Mouse (Mus musculus) embryonic facial prominence, embryonic 11.5 days (tissue): ENCODE results near the gene Tbc1d9b. TPM values are rescaled to one million over a fixed set of nuclear protein-coding genes. Genes with fewer than 3 reads are reported as not detected.

Experiments
- ATAC-seq: fragments of 200-750 bp; cut with Nextera tagmentation; replicated peaks from 2 replicates; pipeline ENCODE4 v1.8.0; 2017; ENCODE audit warnings: low read depth; ENCODE audit not compliant: insufficient number of reproducible peaks, low FRiP score, low TSS enrichment
- DNase-seq: peaks from one replicate; pipeline ENCODE4 v3.0.0-alpha.2; 2015; ENCODE audit warnings: low spot score
- H3K27ac ChIP-seq: fragments of 300-500 bp; sonication (generic); replicated peaks from 2 replicates; pipeline ENCODE4 v1.5.1; 2014; ENCODE audit warnings: mild to moderate bottlenecking, low read depth, low read length, control low read depth
- H3K27me3 ChIP-seq: fragments of 300-500 bp; sonication (generic); 2 replicates; pipeline ENCODE4 v1.6.1; 2014; ENCODE audit warnings: mild to moderate bottlenecking, low read length, moderate library complexity, mixed read lengths; ENCODE audit not compliant: control insufficient read depth, insufficient read depth
- H3K36me3 ChIP-seq: fragments of 300-500 bp; sonication (generic); replicated peaks from 2 replicates; pipeline ENCODE4 v1.6.1; 2014; ENCODE audit warnings: low read depth, mild to moderate bottlenecking, low read length, moderate library complexity, mixed read lengths; ENCODE audit not compliant: control insufficient read depth, insufficient read depth
- H3K4me1 ChIP-seq: fragments of 300-500 bp; sonication (generic); 2 replicates; pipeline ENCODE4 v1.6.1; 2014; ENCODE audit warnings: low read length, mixed read lengths; ENCODE audit not compliant: control insufficient read depth, insufficient read depth
- H3K4me2 ChIP-seq: fragments of 300-500 bp; sonication (generic); 2 replicates; pipeline ENCODE4 v1.6.1; 2014; ENCODE audit warnings: low read depth, mild to moderate bottlenecking, control low read depth, low read length, moderate library complexity
- H3K4me3 ChIP-seq: fragments of 300-500 bp; sonication (generic); 2 replicates; pipeline ENCODE4 v1.5.1; 2014; ENCODE audit warnings: low read depth, low read length, control low read depth
- H3K9ac ChIP-seq: fragments of 300-500 bp; sonication (generic); replicated peaks from 2 replicates; pipeline ENCODE4 v1.6.1; 2014; ENCODE audit warnings: mild to moderate bottlenecking, control low read depth, low read length
- H3K9me3 ChIP-seq: fragments of 300-500 bp; sonication (generic); replicated peaks from 2 replicates; pipeline ENCODE4 v1.6.1; 2016; ENCODE audit warnings: mild to moderate bottlenecking, low read length, inconsistent platforms, mixed read lengths; ENCODE audit not compliant: control insufficient read depth
- WGBS: fragments of 180-500 bp; shearing (Covaris S2); extraction: QIAGEN DNeasy Blood & Tissue Kit; methylation state at CpG from one replicate; pipeline ENCODE4 v1.1.7; 2014; 5-methylcytosine and 5-hydroxymethylcytosine counted together
- polyA plus RNA-seq: library from polyadenylated mRNA; unstranded; fragments of >200 nt; fragmentation: Nextera tagmentation; extraction: Ambion mirVana; gene quantifications from 2 replicates; pipeline ENCODE4 v1.2.1, GENCODE M21; 2014

Tbc1d9b gene
- polyA plus RNA-seq, 1 experiment from 2014 or later, result 26.0 TPM

DNA sequence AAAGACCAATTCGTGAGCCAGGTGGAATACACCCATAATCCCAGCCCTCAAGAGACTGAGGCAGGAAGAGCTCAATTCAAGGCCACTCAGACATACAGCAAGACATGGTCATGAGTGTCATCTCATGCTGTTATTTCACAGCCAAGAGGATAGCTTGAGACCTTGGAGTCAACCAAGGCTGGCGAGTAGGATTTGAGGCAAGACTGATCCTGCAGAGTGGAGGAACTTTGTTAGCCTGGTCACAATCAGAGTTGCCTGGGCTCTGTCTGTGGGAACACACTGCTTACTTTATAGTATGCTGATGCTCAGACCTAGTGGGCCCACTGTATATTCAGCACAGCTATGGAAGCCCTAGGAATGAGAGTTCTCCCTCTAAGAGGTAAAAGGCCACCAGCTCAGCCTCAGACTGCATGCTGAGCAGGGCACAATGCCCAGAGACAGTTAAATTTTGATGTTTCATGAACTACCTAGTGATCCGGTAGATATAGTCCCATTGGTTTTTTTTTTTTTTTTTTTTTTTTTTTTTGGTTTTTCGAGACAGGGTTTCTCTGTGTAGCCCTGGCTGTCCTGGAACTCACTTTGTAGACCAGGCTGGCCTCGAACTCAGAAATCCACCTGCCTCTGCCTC lies 67.1 kb downstream of the Tbc1d9b start:
- Histone ChIP-seq H3K36me3 (peaks cover 13% of the 10 kb centered on the region), H3K4me2 (no peak overlapping the region), H3K4me3 (no peak overlapping the region), H3K9ac (no peak overlapping the region), H3K27me3 (no peaks in the 10 kb centered on the region), H3K27ac (no peak overlapping the region), H3K9me3 (no peaks in the 10 kb centered on the region), H3K4me1 (no peaks in the 10 kb centered on the region)
- DNase-seq (no peak), ATAC-seq (no peak)
- 88% methylated on average over 3 of the region's 5 CpGs for WGBS

DNA sequence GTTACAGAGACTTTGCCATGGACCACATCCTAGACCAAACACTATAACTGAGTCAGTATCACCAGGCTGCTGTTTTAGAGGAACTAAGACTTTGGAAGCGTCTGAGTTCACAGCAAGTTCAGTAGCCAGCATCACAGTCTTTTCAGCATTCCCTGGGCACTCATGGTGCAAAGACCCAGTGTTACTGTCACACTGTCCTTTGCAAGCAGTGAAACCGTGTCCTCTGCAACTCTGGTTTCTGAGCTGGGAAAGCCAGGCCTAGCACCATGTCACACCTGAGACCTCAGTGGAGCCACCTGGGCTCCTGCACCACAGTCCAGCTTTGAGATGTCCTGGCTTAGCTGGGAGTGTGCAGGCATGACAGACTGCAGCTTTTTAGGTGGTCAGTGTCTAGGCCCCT lies 67.7 kb downstream of the Tbc1d9b start:
- Histone ChIP-seq H3K27ac (no peak overlapping the region), H3K4me1 (no peaks in the 10 kb centered on the region), H3K4me3 (no peak overlapping the region), H3K9me3 (no peaks in the 10 kb centered on the region), H3K36me3 (peaks cover 13% of the 10 kb centered on the region), H3K9ac (no peak overlapping the region), H3K4me2 (no peak overlapping the region), H3K27me3 (no peaks in the 10 kb centered on the region)
- 91% methylated on average over 2 of the region's 2 CpGs for WGBS
- ATAC-seq (no peak), DNase-seq (no peak)

GRCm38 (mm10) chr11:50200613-50201012 lies 69.4 kb downstream of the Tbc1d9b start:
- WGBS, result 91% methylated on average over 8 of the region's 8 CpGs
- peaks cover 13% of the 10 kb centered on the region for H3K36me3 ChIP-seq

GRCm38 (mm10) chr11:50201590-50201989 lies 70.4 kb downstream of the Tbc1d9b start:
- H3K27me3 ChIP-seq, result no peaks in the 10 kb centered on the region
- 90% methylated on average over 3 of the region's 3 CpGs for whole genome bisulfite sequencing
- no peak overlapping the region for H3K4me3 ChIP-seq
- ATAC-seq, result no peak
- no peak overlapping the region for H3K9ac ChIP-seq
- H3K4me1 ChIP-seq, result no peaks in the 10 kb centered on the region
- H3K27ac ChIP-seq, result no peak overlapping the region
- H3K4me2 ChIP-seq, result no peak overlapping the region
- H3K36me3 ChIP-seq, result peaks cover 15% of the 10 kb centered on the region
- no peak for DNase-seq
- no peaks in the 10 kb centered on the region for H3K9me3 ChIP-seq

More at GRCm38 (mm10) chr11:50200613-50201012, 69.4 kb downstream of the Tbc1d9b start:
- Histone ChIP-seq H3K4me2 (no peak overlapping the region), H3K27ac (no peak overlapping the region), H3K9ac (no peak overlapping the region), H3K9me3 (no peaks in the 10 kb centered on the region), H3K4me1 (no peaks in the 10 kb centered on the region), H3K4me3 (no peak overlapping the region), H3K27me3 (no peaks in the 10 kb centered on the region)
- ATAC-seq, result no peak
- DNase-seq, result no peak

DNA sequence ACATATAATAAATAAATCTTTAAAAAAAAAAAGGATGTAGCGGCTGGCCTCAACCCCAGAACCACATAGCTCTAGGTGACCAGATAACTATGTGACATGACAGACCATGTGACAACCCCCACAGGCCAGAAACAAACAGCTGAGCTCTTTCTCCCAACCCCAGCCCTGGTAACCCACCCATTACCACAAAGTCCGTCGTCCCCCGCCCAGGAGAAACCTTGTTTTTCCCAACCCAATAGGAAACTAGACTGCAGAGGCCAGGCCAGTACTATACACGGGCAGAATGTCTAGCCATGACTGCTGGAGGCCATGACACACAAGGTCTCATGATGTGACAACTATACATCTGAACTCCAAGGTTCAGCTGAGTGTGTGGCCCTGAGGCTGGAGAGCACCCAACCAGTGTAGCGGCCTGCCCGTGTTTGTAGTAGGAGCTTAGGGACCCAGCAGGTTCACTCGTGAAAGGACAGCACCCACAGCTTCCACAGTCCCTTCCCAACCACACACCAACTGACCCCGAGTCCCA lies 72.2 kb downstream of the Tbc1d9b start:
- H3K9me3 ChIP-seq, result no peaks in the 10 kb centered on the region
- no peaks in the 10 kb centered on the region for H3K4me1 ChIP-seq
- peaks cover 21% of the 10 kb centered on the region for H3K36me3 ChIP-seq
- H3K4me2 ChIP-seq, result no peak overlapping the region
- DNase-seq (no peak), ATAC-seq (no peak)
- no peak overlapping the region for H3K9ac ChIP-seq
- H3K4me3 ChIP-seq, result no peak overlapping the region
- WGBS, result 94% methylated on average over 9 of the region's 9 CpGs
- H3K27me3 ChIP-seq, result no peaks in the 10 kb centered on the region
- H3K27ac ChIP-seq, result no peak overlapping the region

DNA sequence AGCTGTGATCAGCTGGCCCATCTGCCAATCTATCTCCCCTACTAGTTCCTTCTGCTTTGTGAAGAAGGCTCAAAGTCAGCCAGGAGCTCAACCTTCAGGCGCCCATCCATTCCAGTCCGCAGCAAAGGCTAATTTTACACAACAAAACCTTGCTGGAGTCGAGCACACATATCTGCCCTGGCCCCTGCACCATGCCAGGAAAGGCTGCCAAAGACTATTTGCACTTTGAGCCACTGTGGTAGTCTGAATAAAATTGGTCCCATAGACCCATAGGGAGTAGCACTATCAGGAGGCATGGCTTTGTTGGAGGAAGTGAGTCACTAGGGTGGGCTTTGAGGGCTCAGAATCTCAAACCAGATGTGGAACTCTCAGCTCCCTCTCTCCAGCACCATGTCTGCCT lies 74.2 kb downstream of the Tbc1d9b start:
- Histone ChIP-seq H3K9me3 (no peaks in the 10 kb centered on the region), H3K4me3 (no peak overlapping the region), H3K27me3 (no peaks in the 10 kb centered on the region), H3K9ac (no peak overlapping the region), H3K27ac (no peak overlapping the region), H3K4me1 (no peaks in the 10 kb centered on the region; the same call in 1 of the 2 replicates), H3K4me2 (no peak overlapping the region), H3K36me3 (peaks cover 19% of the 10 kb centered on the region)
- WGBS, result 88% methylated on average over 3 of the region's 3 CpGs
- ATAC-seq (no peak), DNase-seq (no peak)

DNA sequence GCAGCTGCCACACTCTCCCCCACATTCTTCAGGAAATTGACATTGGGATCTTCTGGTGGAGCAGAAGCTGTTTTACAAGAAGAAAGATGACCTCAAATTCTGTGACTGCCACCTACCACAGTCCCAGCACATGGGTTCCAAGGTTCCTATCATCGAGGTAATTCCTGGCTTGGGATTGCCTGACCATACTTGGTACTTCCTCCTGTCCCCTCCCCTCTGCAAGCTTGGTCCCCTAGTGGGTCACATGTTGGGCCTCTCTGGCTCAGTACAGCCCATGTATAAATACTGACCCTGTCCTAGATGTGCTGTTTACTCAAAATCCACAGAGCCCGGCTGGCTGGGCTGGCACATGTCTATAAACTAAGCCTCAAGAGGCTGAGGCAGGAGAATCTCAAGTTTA lies 74.8 kb downstream of the Tbc1d9b start:
- H3K4me1 ChIP-seq, result no peaks in the 10 kb centered on the region; the same call in 1 of the 2 replicates
- H3K9ac ChIP-seq, result no peak overlapping the region
- H3K4me2 ChIP-seq, result no peak overlapping the region
- peaks cover 14% of the 10 kb centered on the region for H3K36me3 ChIP-seq
- H3K27me3 ChIP-seq, result no peaks in the 10 kb centered on the region
- H3K9me3 ChIP-seq, result no peaks in the 10 kb centered on the region
- no peak for ATAC-seq
- DNase-seq, result no peak
- H3K27ac ChIP-seq, result no peak overlapping the region
- 88% methylated on average over 2 of the region's 2 CpGs for WGBS
- H3K4me3 ChIP-seq, result no peak overlapping the region

DNA sequence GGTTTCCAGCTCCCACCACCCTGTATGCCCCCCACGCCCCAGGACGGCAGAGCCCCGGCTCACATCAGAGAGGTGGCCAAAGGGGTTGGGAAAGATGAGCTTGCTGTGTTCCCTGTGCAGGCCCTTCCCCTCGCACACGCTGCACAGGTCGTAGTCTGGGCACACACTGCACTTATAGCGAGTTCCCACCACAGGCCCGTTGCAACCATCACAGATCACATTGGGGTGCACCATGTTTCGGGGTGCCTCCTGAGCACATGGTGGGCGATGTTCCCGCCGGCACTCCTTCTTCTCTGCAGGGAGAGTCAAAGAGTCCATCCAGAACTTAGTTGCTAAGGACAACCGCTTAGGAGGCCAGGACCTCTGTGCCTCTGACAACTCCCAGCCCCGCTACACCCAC lies 76.1 kb downstream of the Tbc1d9b start:
- no peak overlapping the region for H3K27ac ChIP-seq
- ATAC-seq, result no peak
- H3K4me2 ChIP-seq, result no peak overlapping the region
- no peak overlapping the region for H3K9ac ChIP-seq
- no peak overlapping the region for H3K4me3 ChIP-seq
- H3K9me3 ChIP-seq, result no peaks in the 10 kb centered on the region
- no peaks in the 10 kb centered on the region; the same call in 1 of the 2 replicates for H3K4me1 ChIP-seq
- WGBS, result 93% methylated on average over 14 of the region's 14 CpGs
- DNase-seq, result no peak
- H3K36me3 ChIP-seq, result peaks cover 8% of the 10 kb centered on the region
- H3K27me3 ChIP-seq, result no peaks in the 10 kb centered on the region
